ENCODE assay signal across 8 mouse cellular contexts in the genomic region with DNA sequence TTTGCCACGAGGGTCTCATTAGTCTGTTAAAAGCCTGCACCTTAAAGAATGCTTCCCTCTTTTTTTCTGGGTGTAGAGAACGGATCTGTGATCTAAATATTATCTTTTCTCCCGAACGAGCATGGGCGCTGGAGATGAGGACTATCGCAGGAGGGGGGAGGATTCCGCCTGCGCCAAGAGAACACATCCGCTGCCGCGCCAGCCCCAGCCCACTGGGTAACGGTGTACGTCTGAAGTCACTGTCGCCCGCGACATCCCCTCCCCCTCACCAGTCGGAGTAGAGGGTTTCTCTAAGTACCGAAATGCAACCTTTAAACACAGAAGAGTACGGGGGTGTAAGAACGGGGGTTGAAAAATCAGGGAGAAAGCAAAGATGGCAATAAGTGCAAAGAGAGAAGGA. TPM values are rescaled to one million over a fixed set of nuclear protein-coding genes. Genes with fewer than 3 reads are reported as not detected.
A peak's percentile ranks its signal among the peaks of the same experiment; 100 is the strongest.
DNase-seq lines count a peak whose midpoint lies in the region; ATAC-seq lines count a peak whose summit lies in the region.

No protein-coding gene starts in this region.

- H3K36me3 ChIP-seq in heart, embryonic 15.5 days: no peaks in the 10 kb centered on the region
- peaks cover 43% of the 10 kb centered on the region for H3K36me3 ChIP-seq in liver, embryonic 13.5 days
- no peaks in the 10 kb centered on the region for H3K36me3 ChIP-seq in neural tube, embryonic 15.5 days

- H3K4me2 ChIP-seq in heart, embryonic 15.5 days: peak overlapping the region; percentile 63
- peak overlapping the region; percentile 85 for H3K4me2 ChIP-seq in liver, embryonic 13.5 days
- H3K4me2 ChIP-seq in neural tube, embryonic 15.5 days: peak overlapping the region; percentile 61

- H3K4me3 ChIP-seq in heart, embryonic 15.5 days: peak overlapping the region; percentile 78
- peak overlapping the region; percentile 83 for H3K4me3 ChIP-seq in liver, embryonic 13.5 days (replicated peaks)
- H3K4me3 ChIP-seq in neural tube, embryonic 15.5 days (replicated peaks): peak overlapping the region; percentile 65

- H3K27me3 ChIP-seq in heart, embryonic 15.5 days: 0 out of 2 replicates have a peak, but pooled peaks cover 5% of the 10 kb centered on the region
- H3K27me3 ChIP-seq in liver, embryonic 13.5 days: no peaks in the 10 kb centered on the region
- no peaks in the 10 kb centered on the region for H3K27me3 ChIP-seq in neural tube, embryonic 15.5 days (replicated peaks)

- peak overlapping the region; percentile 72 for H3K9ac ChIP-seq in heart, embryonic 15.5 days
- H3K9ac ChIP-seq in liver, embryonic 13.5 days: peak overlapping the region; percentile 88
- H3K9ac ChIP-seq in neural tube, embryonic 15.5 days (replicated peaks): peak overlapping the region; percentile 62

- H3K9me3 ChIP-seq in heart, embryonic 15.5 days (replicated peaks): no peaks in the 10 kb centered on the region
- H3K9me3 ChIP-seq in liver, embryonic 13.5 days (replicated peaks): no peaks in the 10 kb centered on the region
- H3K9me3 ChIP-seq in neural tube, embryonic 15.5 days (replicated peaks): no peaks in the 10 kb centered on the region

- peak; percentile 18 to 48 for DNase-seq in urinary bladder, postnatal 36 days (ENCODE audit: low spot score in 2 of 2)
- DNase-seq in urinary bladder, postnatal 4 days (ENCODE audit: low spot score in 2 of 2): no peak
- DNase-seq in cerebellum, postnatal 36 days: peak; percentile 35 to 53
- peak; percentile 48 to 68 for DNase-seq in kidney, postnatal 36 days
- peak; percentile 40 for DNase-seq in liver, embryonic 13.5 days
- DNase-seq in thymus, postnatal 4 days: peak; percentile 81

- 18% methylated on average over 20 of the region's 20 CpGs for WGBS in heart, embryonic 15.5 days
- 16% methylated on average over 20 of the region's 20 CpGs for WGBS in liver, embryonic 13.5 days (ENCODE audit: insufficient replicate concordance)
- 18% methylated on average over 20 of the region's 20 CpGs for WGBS in neural tube, embryonic 15.5 days

- peaks cover 26% of the 10 kb centered on the region for H3K4me1 ChIP-seq in heart, embryonic 15.5 days (replicated peaks)
- H3K4me1 ChIP-seq in liver, embryonic 13.5 days (replicated peaks): peaks cover 49% of the 10 kb centered on the region
- H3K4me1 ChIP-seq in neural tube, embryonic 15.5 days: peaks cover 29% of the 10 kb centered on the region

- peak overlapping the region; percentile 99 for H3K27ac ChIP-seq in heart, embryonic 15.5 days
- H3K27ac ChIP-seq in liver, embryonic 13.5 days: peak overlapping the region; percentile 98
- peak overlapping the region; percentile 98 for H3K27ac ChIP-seq in neural tube, embryonic 15.5 days (replicated peaks)

- no peak for ATAC-seq in heart, embryonic 15.5 days (replicated peaks; ENCODE audit: insufficient number of reproducible peaks, insufficient read depth, low FRiP score, low read depth)
- ATAC-seq in liver, embryonic 13.5 days (ENCODE audit: low read depth): no peak
- ATAC-seq in neural tube, embryonic 15.5 days (ENCODE audit: low FRiP score): no peak

RNA-seq across cellular contexts. Expression of gene Hcfc1, which starts 0.8 kb away (rescaled TPM):
- 24.4 and 33.9 TPM in 2 replicates for polyA plus RNA-seq in heart, embryonic 15.5 days (2015; fragmentation: Nextera tagmentation; extraction: Ambion mirVana)
- polyA plus RNA-seq in liver, embryonic 13.5 days (2015; fragmentation: Nextera tagmentation; extraction: Ambion mirVana): 34.9 and 38.5 TPM in 2 replicates
- 40.4 and 41.4 TPM in 2 replicates for polyA plus RNA-seq in neural tube, embryonic 15.5 days (2015; fragmentation: Nextera tagmentation; extraction: Ambion mirVana)

RNA-seq across cellular contexts. Expression of gene Renbp, which starts 34.7 kb away (rescaled TPM):
- polyA plus RNA-seq in heart, embryonic 15.5 days (2015; fragmentation: Nextera tagmentation; extraction: Ambion mirVana): 52.0 and 53.5 TPM in 2 replicates
- polyA plus RNA-seq in liver, embryonic 13.5 days (2015; fragmentation: Nextera tagmentation; extraction: Ambion mirVana): 17.5 TPM in 2 replicates
- polyA plus RNA-seq in neural tube, embryonic 15.5 days (2015; fragmentation: Nextera tagmentation; extraction: Ambion mirVana): 10.4 and 24.7 TPM in 2 replicates

RNA-seq across cellular contexts. Expression of gene Naa10, which starts 43.6 kb away (rescaled TPM):
- polyA plus RNA-seq in heart, embryonic 15.5 days (2015; fragmentation: Nextera tagmentation; extraction: Ambion mirVana): 84.5 and 90.5 TPM in 2 replicates
- 129 and 131 TPM in 2 replicates for polyA plus RNA-seq in liver, embryonic 13.5 days (2015; fragmentation: Nextera tagmentation; extraction: Ambion mirVana)
- polyA plus RNA-seq in neural tube, embryonic 15.5 days (2015; fragmentation: Nextera tagmentation; extraction: Ambion mirVana): 110 and 123 TPM in 2 replicates

RNA-seq across cellular contexts. Expression of gene Arhgap4, which starts 43.6 kb away (rescaled TPM):
- 1.2 and 5.5 TPM in 2 replicates for polyA plus RNA-seq in heart, embryonic 15.5 days (2015; fragmentation: Nextera tagmentation; extraction: Ambion mirVana)
- 4.7 and 4.8 TPM in 2 replicates for polyA plus RNA-seq in liver, embryonic 13.5 days (2015; fragmentation: Nextera tagmentation; extraction: Ambion mirVana)
- polyA plus RNA-seq in neural tube, embryonic 15.5 days (2015; fragmentation: Nextera tagmentation; extraction: Ambion mirVana): 3.9 and 6.3 TPM in 2 replicates

RNA-seq across cellular contexts. Expression of gene Irak1, which starts 58.4 kb away (rescaled TPM):
- polyA plus RNA-seq in heart, embryonic 15.5 days (2015; fragmentation: Nextera tagmentation; extraction: Ambion mirVana): 41.4 and 57.9 TPM in 2 replicates
- polyA plus RNA-seq in liver, embryonic 13.5 days (2015; fragmentation: Nextera tagmentation; extraction: Ambion mirVana): 25.0 and 27.7 TPM in 2 replicates
- polyA plus RNA-seq in neural tube, embryonic 15.5 days (2015; fragmentation: Nextera tagmentation; extraction: Ambion mirVana): 42.3 and 51.5 TPM in 2 replicates

Comparison
In these comparisons a context has a peak if more than half of its experiments do, and no peak if none do; other contexts are left out.
1. DNase-seq: peak in urinary bladder, postnatal 36 days (2 of 2), cerebellum, postnatal 36 days (2 of 2), kidney, postnatal 36 days (2 of 2), liver, embryonic 13.5 days (single experiment) and thymus, postnatal 4 days (single experiment); none in urinary bladder, postnatal 4 days (0 of 2).
2. Peak in every context shown above with its lines, with median percentiles within 50 percentile points of each other: H3K27ac ChIP-seq, H3K4me2 ChIP-seq, H3K4me3 ChIP-seq and H3K9ac ChIP-seq.